Mouse (Mus musculus): ENCODE data around the gene Cdkl5.
"Not testable (repeated sequence)": the region's sequence is repeated elsewhere in the genome, so short reads cannot be mapped to it uniquely, and the experiment has no call there.

Gene Cdkl5

GRCm38 (mm10) chrX:160906477-160906876 lies 88.0 kb downstream of the Cdkl5 start:
- DNase-seq = no peak

GRCm38 (mm10) chrX:160905913-160906312 lies 88.6 kb downstream of the Cdkl5 start:
- DNase-seq = no peak

DNA sequence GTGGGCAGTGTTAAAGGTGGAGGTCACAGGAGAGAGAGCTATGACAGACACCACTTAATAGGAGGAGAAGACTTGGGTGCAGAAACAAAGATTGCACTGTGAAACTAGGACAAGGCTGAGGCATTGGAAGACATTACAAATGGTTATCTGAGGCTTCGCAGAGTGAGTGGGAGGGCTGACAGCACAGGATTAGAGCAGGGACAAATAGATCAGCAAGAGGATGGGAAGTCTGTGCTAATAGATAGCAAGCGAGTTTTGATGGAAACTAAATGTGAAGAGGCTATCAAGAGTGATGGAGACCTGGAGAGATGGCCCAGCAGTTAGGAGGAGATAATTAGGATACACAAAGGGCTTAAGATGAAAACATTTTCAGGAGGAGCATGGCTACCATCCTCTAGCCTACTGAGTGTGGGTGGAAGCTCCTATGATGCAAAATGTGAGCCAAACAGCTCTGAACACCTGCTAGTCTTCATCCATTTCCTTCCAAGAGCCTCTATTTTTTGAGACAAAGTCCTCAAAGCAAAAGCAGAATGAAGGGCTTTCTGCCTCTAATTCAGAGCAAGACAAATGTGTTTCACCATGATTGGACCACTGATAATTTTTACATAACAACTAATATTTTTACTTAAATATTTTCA lies 89.3 kb downstream of the Cdkl5 start:
- no peak for DNase-seq

- DNase-seq = no peak
These were observed 93.4 kb downstream of the Cdkl5 start for GRCm38 (mm10) chrX:160901118-160901517.

GRCm38 (mm10) chrX:160892077-160892476 lies 102.4 kb downstream of the Cdkl5 start:
- no peak for DNase-seq

GRCm38 (mm10) chrX:160886301-160886700 lies 108.2 kb downstream of the Cdkl5 start:
- no peak for DNase-seq

- DNase-seq = no peak
These were observed 127.9 kb downstream of the Cdkl5 start for GRCm38 (mm10) chrX:160866576-160866975.

- DNase-seq = no peak
These were observed 129.5 kb downstream of the Cdkl5 start for GRCm38 (mm10) chrX:160865022-160865421.

DNA sequence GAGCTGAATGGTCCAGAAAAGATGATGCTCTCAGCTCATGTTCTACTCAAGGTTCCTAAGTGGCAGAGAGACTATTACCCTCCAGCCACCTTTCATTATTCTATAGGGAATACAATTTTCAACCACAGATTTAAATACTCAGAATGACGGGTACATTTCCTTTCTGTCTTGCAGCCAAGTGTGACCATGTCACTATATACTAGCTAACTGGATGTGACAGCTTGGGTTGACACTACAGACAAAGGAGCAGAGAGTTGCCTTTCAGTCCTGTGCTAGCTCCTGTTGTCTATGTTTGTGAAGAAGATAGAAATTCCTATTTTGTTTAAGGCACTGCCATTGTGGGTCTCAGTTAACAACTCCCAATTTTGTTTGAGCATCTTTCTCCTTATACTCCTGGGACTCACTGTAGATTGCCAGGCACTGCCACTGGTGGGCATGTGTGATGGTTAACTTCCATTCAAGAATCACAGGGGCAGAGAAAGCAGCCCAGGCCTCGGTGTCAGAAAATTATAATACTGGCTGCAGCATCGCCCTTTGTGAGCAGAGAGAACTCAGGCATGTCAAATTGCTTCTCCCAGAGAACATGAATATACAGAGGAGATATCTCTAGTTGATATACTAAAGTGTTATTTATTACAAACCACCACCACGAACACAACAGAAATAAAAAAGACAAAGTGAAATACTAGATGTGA lies 130.7 kb downstream of the Cdkl5 start:
- no peak for DNase-seq

DNA sequence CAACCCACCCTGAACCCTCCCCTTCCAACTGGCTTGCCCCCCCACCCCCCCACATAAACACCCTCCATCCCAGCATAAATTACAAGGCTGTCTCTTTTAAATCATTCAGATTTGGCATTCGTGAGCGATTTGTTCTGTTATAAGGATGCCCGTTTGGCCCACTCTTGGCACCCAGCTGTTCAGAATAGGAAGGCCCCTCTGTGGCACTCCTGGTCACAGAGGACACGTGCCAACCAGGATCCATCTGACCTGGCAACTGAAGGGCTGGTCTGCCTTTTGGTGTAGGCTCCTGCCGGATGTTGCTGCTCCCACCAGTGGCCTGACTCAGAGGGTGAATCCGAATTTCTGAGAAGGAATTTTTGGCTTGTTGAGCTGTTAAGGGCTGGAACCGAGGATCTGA lies 186.3 kb downstream of the Cdkl5 start:
- DNase-seq = no peak

DNA sequence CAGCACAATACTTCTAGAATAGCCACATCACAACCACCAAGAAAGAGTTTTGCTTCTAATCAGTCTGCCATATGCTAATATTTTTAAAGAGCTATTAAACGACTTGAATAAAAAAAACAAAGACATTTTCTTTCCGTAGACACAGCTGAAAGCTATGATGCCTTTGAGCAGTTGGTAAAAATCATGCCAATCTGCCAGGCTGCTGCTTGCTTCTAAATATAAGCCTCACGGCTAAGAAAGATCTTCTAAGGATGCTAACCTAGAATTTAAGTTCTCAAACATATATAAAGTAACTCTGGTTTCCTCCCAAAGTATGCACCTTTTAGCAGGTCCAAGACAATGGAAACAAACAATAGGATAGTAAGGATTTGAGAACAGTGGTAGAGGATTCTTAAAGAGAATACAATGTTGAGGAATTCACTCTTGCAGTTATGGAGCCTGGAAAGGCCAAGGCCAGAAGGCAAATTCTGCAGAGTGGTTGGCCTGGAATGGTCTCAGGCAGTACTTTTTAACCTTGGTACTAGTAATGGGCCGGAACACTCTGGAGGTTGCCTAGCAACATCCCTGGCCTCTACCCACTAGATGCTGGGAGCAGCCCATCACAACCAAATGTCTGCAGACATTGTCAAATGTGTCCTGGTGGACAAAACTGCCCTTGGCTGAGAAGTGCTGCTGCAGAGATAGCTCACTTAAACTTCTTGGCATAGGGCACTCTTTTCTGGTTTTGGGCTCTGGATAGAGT lies 189.9 kb downstream of the Cdkl5 start:
- DNase-seq = no peak

GRCm38 (mm10) chrX:160794920-160795319 lies 199.6 kb downstream of the Cdkl5 start:
- no peak for DNase-seq

DNA sequence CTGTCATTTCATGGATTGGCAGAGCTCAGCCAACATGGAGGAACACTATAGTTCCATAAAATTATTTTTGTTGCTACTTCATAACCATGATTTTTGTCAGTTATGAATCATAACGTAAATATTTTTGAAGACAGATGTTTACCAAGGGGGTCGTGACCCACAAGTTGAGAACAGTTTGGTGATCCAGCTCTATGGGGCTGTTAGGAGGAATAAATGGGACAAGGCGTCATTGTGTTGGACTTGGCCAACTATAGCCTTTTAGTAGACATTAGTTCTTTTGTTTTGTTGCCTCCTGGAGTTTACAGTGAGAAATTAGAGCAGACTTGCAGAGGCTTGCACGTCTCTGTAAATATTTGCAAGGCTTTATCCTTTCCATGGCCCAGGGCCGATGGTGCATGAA lies 212.2 kb downstream of the Cdkl5 start:
- no peak for DNase-seq

DNA sequence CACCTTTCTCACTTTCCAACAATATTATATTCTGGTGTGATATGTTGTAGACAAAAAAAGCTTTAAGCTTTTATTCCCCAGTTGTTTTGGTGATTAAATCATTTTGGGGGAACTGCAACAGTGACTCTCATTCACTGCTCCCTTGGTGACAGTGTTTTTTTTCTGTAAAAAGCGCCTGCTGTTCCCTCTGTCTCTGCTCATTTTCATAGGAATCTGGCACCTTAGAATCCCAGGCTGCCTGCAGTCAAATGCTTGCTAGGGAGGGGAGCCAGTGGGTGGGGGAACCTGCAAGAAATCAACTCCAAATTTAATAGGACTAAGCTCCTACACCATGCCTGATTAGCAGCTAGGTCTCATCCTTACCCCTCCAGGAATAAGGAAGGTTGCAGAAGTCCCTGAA lies 221.5 kb downstream of the Cdkl5 start:
- no peak for DNase-seq

GRCm38 (mm10) chrX:160769622-160770021 lies 224.9 kb downstream of the Cdkl5 start:
- not testable (repeated sequence) for DNase-seq

DNA sequence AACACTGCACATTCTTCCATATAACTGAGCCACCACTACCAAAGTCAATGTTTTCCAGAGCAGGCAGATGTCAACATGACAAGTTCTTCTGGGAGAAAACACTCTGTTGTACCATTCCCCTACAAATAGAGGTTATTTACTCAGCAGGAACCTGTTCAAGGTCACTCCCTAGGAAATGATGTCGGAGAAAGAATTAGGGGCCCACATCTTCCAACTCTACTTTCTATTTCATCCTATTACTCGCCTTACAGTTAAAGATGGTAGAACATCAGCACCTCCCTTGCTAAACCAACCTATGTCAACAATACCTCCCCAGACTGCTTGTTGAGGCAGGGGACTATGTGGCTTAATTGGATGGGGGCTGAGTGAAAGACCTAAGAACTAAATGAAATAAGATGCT lies 226.8 kb downstream of the Cdkl5 start, which contains the start of gene Rs1:
Gene Rs1 (plus strand): TSS at position 301 of the 400 bp plus-strand sequence.
- DNase-seq = no peak

DNA sequence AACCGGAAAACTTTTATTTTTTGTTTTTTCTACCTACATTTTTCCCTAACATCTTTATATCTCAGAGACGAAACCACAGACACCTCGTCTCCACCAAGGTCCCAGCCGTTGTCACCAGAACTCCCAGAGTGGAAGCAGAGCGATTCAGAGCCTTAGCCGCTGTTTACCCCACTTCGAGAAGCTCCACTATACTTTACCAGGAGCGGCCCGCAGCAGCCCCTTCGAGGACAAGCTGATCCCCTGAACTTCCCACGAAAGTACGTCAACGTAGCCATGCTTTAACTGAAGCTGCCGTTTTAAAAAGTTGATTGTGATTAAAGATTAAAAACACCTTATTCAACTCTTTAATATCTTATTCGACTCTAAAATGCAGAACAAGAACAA lies 228.3 kb downstream of the Cdkl5 start:
- no peak for DNase-seq

DNA sequence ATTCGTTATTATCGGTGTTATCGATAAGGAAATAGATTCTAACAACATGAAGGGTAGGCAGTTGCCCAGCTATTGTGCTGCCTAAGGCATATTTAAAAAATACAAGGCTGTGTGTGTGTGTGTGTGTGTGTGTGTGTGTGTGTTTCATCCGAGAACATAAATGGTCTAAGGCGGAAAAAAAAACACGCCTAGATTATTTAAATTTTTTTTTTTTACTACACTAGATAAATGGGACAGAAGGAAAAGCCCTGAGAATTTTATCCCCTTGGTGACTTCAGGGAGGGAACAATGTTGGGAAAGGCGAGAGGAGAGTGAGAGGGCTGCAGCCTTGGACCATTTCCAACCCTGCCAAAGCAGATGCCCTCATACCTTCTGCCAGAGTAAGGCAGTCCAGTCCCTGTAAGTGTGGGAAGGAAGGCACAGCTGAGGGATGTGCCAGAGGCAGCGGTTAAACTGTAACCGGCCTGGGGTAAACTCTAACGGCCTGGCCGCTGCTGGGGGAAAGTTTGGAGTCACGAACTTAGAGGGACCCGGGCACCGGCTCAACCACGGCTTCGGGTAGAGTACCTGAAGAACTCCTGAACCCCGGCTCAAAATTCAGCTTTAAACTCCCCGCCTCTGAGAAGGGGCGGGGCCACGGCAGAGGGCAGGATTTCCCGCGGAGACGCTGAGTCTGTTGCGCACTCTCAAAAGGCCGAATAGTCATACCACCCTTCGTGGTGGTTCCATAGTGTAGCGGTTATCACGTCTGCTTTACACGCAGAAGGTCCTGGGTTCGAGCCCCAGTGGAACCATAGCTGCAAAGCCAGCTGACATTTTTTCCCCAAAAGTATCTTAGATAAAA lies 228.9 kb downstream of the Cdkl5 start:
- DNase-seq = peak; percentile 94

DNA sequence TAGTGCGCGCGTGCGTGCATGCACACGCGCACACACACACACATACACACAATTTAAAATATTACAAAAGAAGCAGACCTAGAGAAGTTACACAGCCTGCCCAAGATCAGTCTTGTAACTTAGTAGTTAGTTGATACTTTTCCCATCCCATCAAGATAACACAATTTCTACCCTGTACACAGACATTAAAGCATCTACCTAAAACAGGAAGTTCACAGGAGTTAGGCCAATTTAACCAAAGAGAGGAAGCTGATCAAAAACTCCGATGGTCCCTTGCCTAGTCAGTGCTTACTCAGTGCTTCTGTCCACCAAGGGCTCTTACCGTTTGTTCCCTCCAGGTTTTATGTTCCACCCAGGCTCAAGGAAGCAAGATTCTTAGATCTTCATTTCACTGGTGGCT lies 243.7 kb downstream of the Cdkl5 start:
- no peak for DNase-seq

DNA sequence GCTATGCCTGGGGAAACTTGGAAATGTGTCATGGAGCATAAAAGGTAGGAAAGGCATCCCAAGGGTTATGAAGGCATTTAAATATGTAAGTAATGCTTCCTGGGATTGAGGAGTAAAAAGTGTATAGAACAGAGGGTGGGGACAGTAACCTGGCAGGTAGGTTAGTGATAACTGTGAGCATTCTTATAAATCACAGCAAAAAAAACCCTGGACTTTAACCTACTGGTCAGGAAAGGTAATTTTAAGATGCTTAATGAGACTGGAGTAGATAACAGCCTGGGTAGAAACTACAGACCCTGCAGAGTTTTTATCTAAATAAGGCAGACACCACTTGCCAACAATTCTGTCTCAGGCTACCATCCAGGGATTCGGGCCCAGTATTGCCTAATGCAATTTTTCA lies 245.9 kb downstream of the Cdkl5 start:
- DNase-seq = no peak

- DNase-seq = no peak
These were observed 249.1 kb downstream of the Cdkl5 start for GRCm38 (mm10) chrX:160745399-160745798.

GRCm38 (mm10) chrX:160735650-160736049 lies 258.9 kb downstream of the Cdkl5 start, which contains the start of gene Ppef1:
Ppef1 (minus strand) TSS chrX:160735765.
- DNase-seq = no peak
